Mouse (Mus musculus) stomach, postnatal 0 days (tissue): Measurements from ENCODE around the gene Cfap99.

Source experiments
- CTCF ChIP-seq: IDR thresholded peaks from 2 replicates; pipeline ENCODE4 v1.5.1; 2016; ENCODE audit warnings: antibody characterized with exemption, low read depth, mild to moderate bottlenecking, moderate library complexity
- EP300 ChIP-seq: optimal IDR thresholded peaks from 2 replicates; pipeline ENCODE3; 2016; ENCODE audit warnings: antibody characterized with exemption

DNA sequence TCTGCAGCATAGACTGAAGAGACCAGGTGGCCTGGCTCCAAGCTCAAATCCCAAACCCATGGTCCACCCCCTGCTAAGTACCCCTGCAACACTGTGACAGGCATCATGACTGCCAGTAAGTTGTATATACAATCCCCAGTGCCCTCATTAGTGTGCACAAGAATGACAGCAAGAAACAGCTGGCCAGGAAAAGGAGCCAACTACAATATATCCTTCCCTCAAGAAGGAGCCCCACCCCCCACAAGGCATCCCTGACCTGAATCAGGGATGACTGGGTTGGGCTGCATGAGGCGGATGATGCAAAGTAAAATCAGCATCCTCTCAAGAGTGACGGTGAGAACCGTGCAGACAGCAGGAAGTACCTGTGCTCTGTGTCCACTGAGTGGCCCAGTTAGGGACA is 38.3 kb upstream of the Cfap99 start:
- no peak for TF ChIP-seq CTCF
- TF ChIP-seq EP300 = no peak
